Mouse (Mus musculus): Measurements from ENCODE around the gene Vmn1r224.

The Vmn1r224 gene

DNA sequence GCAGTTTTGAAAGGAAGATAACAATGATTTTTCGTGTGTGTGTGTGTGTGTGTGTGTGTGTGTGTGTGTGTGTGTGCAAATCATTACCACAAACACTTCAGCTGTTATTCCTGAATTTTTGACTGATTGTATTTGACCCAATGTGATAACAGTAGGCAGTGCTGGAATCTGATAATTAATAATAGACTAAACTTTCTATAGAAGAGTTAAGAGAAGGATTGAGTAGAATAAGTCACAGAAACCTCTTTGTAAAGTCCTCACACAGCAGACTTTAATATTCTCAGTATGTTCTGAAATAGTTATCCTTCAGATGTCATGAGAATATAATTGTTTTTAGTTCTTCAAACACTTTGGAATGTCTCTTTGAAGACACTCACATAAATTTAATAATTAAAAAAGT lies at the start of gene Vmn1r224:
TSS of gene Vmn1r224 (plus strand) at position 301 of the 400 bp plus-strand sequence.
- no peak for DNase-seq (ENCODE audit: low spot score in 2 of 2)

DNA sequence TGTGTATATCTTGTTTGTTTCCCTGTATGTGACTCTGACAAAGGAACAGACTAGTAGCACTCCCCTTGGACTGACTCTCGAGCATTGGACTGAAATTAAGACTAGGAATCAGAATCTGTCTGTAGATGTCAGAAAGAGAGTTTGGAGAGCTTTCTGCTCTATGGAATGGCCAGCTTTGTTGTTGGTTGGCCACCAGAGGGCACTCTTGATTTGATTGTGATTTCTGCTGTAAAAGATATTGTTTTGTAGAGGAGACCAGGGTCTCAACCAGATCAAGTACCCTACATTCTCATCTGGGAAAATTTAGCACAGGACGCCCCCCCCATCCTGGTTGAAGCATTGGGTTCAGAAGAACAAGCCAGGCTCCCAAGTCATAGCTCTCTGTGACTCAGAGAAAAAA lies 14.8 kb upstream of the Vmn1r224 start:
- no peak for DNase-seq (ENCODE audit: low spot score in 2 of 2)

DNA sequence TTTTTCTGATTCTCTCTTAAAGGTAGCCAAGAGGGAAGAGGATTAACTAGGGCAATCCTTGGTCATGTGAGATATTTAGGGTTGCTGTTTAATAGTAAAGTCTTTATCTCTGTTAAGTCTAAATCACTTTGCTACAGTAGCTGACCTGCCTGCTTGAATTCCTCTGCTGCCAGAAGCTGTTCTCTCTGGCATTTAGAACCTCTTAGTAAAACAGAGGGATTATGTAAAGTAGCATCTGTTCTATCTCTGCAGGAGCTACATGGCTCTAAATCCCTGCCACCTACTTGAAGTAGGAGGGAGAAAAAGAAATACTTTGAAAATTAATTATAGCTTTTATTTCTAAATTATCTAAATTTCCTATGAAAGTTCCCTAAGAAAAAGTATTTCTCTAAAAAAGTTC lies 25.3 kb downstream of the Vmn1r224 start:
- DNase-seq (ENCODE audit: low spot score in 2 of 2) = no peak

DNA sequence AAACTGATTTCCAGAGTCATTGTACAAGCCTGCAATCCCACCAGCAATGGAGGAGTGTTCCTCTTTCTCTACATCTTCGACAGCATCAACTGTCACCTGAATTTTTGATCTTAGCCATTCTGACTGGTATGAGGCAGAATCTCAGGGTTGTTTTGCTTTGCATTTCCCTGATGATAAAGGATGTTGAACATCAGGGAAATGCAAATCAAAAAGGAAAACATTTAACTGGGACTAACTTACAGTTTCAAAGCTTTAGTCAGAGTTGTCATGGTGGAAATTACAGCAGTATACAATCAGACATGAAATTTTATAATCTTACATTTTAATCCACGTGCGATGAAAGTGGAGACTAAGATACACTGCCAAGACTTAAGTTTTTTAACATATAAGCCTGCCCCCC lies 59.4 kb downstream of the Vmn1r224 start:
- DNase-seq (ENCODE audit: low spot score in 2 of 2) = no peak
